Mouse (Mus musculus): ENCODE data around the gene Ntm. TPM values are rescaled to one million over a fixed set of nuclear protein-coding genes. Genes with fewer than 3 reads are reported as not detected.

Ntm gene
- polyA plus RNA-seq, 1 experiment from 2014 or later: 26.5 TPM

DNA sequence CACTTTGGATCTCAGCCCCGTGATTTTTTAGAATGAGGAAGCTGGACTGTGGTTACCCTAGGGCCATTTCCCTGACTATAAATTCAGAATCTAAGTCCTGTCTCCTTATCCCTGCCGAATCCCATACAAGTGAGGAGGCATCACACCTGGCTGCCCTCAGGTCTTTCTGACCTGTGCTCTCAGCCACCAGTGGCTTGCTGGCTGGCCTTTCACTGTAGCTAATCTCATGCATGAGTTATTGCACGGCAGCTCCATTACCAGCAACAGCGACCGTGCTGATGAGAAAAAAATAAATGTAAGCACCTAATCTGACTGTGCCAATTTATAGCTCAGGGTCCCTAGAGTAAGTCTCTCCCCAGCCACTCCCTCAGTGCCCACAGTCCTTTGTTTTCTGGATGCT is 81.3 kb downstream of the Ntm start:
- Histone ChIP-seq H3K4me1 (replicated peaks) (no peaks in the 10 kb centered on the region), H3K9me3 (replicated peaks) (no peaks in the 10 kb centered on the region), H3K27me3 (no peaks in the 10 kb centered on the region), H3K27ac (no peak overlapping the region), H3K4me3 (no peak overlapping the region), H3K36me3 (no peaks in the 10 kb centered on the region), H3K9ac (no peak overlapping the region), H3K4me2 (no peak overlapping the region)
- 68% methylated on average over 5 of the region's 5 CpGs for WGBS
- no peak for ATAC-seq (replicated peaks; ENCODE audit: insufficient number of reproducible peaks, insufficient read depth, low FRiP score, low read depth)

DNA sequence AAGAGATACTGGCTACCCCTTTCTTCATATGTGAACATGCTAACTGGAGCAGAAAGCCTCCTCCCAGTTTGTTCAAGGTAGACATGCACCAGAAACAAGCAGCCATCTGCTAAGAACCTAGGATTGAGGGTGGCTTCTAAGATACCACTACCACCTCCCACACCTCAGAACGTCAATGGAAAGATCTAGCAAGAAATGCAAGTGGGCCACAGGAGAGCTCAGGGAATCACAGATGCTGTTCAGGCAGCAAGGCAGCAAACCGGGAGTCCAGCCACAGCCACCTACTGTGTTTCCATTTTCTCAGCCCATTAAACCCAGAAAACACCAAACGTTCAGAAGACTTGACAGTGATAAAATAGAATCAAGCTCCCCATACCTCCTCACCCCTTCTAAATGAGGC is 85.4 kb downstream of the Ntm start:
- no peak overlapping the region for H3K27ac ChIP-seq
- no peaks in the 10 kb centered on the region for H3K9me3 ChIP-seq (replicated peaks)
- no peak overlapping the region for H3K4me3 ChIP-seq
- WGBS: 59% methylated on average over 3 of the region's 3 CpGs
- ATAC-seq (replicated peaks; ENCODE audit: insufficient number of reproducible peaks, insufficient read depth, low FRiP score, low read depth): no peak
- no peak overlapping the region for H3K9ac ChIP-seq
- H3K4me1 ChIP-seq (replicated peaks): no peaks in the 10 kb centered on the region
- H3K36me3 ChIP-seq: no peaks in the 10 kb centered on the region
- no peaks in the 10 kb centered on the region for H3K27me3 ChIP-seq
- no peak overlapping the region for H3K4me2 ChIP-seq

DNA sequence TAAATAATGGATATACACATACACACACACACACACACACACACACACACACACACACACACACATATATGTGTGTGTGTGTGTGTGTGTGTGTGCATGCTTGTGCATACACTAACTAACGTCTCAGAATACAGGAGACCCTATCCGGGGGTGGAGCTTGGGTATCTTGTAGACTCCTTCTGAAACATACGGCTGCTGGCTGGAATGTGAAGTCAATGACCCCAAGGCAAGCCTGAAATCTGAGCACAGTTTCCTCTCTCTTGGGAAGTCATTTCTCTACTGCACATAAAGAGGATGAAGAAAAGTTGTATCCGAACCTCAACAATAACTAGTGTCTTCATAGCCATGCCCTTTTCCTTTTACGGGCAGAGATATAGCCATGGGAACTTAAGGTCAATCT is 95.2 kb downstream of the Ntm start:
- 59% methylated on average over 5 of the region's 5 CpGs for WGBS

DNA sequence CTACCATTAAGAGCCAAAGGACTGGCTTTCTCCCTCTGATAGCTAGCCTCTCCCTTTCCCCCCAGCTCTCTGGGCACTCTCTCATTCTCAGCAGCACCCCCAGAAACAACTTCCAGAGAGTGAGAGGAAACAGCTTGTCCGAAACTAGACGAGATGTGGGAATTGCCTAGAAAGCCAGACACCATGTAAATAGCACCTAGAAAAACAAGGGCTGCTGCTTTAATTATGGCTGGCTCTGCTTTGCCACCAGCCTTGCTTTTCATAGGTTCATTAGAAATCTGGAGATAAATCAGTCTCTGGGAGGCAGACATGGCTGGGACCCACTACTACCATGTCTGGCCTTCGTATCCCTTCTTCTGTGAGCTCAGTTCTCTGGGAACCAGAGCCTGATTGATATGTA is 96.1 kb downstream of the Ntm start:
- Histone ChIP-seq H3K9me3 (replicated peaks) (no peaks in the 10 kb centered on the region), H3K4me3 (no peak overlapping the region), H3K4me2 (no peak overlapping the region), H3K4me1 (replicated peaks) (no peaks in the 10 kb centered on the region), H3K36me3 (no peaks in the 10 kb centered on the region), H3K27me3 (no peaks in the 10 kb centered on the region), H3K9ac (no peak overlapping the region), H3K27ac (no peak overlapping the region)
- 43% methylated on average over 3 of the region's 3 CpGs for WGBS
- no peak for ATAC-seq (replicated peaks; ENCODE audit: insufficient number of reproducible peaks, insufficient read depth, low FRiP score, low read depth)

More for the DNA sequence above, 95.2 kb downstream of the Ntm start:
- Histone ChIP-seq H3K27me3 (no peaks in the 10 kb centered on the region), H3K36me3 (no peaks in the 10 kb centered on the region), H3K4me1 (replicated peaks) (no peaks in the 10 kb centered on the region), H3K27ac (no peak overlapping the region), H3K9ac (no peak overlapping the region), H3K4me3 (no peak overlapping the region), H3K4me2 (no peak overlapping the region), H3K9me3 (replicated peaks) (no peaks in the 10 kb centered on the region)
- no peak for ATAC-seq (replicated peaks; ENCODE audit: insufficient number of reproducible peaks, insufficient read depth, low FRiP score, low read depth)

- WGBS: 75% methylated on average over 4 of the region's 4 CpGs
- no peaks in the 10 kb centered on the region for H3K36me3 ChIP-seq
Observed at GRCm38 (mm10) chr9:29866101-29866500, 96.8 kb downstream of the Ntm start.

GRCm38 (mm10) chr9:29865502-29865901 is 97.4 kb downstream of the Ntm start:
- no peak overlapping the region for H3K9ac ChIP-seq
- 59% methylated on average over 8 of the region's 8 CpGs for WGBS
- no peak overlapping the region for H3K4me3 ChIP-seq
- no peaks in the 10 kb centered on the region for H3K9me3 ChIP-seq (replicated peaks)
- no peaks in the 10 kb centered on the region for H3K4me1 ChIP-seq (replicated peaks)
- no peak overlapping the region for H3K27ac ChIP-seq
- no peaks in the 10 kb centered on the region for H3K27me3 ChIP-seq
- no peak for ATAC-seq (replicated peaks; ENCODE audit: insufficient number of reproducible peaks, insufficient read depth, low FRiP score, low read depth)
- no peak overlapping the region for H3K4me2 ChIP-seq
- no peaks in the 10 kb centered on the region for H3K36me3 ChIP-seq

More at GRCm38 (mm10) chr9:29866101-29866500, 96.8 kb downstream of the Ntm start:
- Histone ChIP-seq H3K27me3 (no peaks in the 10 kb centered on the region), H3K4me1 (replicated peaks) (no peaks in the 10 kb centered on the region), H3K4me3 (no peak overlapping the region), H3K9ac (no peak overlapping the region), H3K9me3 (replicated peaks) (no peaks in the 10 kb centered on the region), H3K4me2 (no peak overlapping the region), H3K27ac (no peak overlapping the region)
- ATAC-seq (replicated peaks; ENCODE audit: insufficient number of reproducible peaks, insufficient read depth, low FRiP score, low read depth): no peak

DNA sequence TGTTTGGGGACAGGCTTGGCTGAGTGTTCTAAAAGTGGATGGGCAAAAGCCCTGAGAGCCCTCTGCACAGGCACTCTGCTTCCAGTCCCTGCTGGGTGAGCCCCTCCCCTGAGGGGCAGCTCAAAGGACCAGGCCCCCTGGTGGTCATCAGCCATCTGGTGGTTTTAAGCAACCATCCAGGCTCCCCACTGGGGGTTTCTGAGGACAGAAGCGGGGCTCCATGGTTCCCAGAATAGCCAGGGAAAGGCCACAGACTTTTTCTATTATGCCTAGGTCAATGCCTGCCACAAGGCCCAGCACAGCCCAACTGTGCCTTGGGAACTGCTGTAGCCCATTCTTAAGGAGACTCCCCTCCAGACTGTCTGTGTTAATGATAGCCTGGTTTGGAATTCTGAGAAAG is 98.1 kb downstream of the Ntm start:
- Histone ChIP-seq H3K9me3 (replicated peaks) (no peaks in the 10 kb centered on the region), H3K4me2 (no peak overlapping the region), H3K4me1 (replicated peaks) (no peaks in the 10 kb centered on the region), H3K4me3 (no peak overlapping the region), H3K27ac (no peak overlapping the region), H3K36me3 (no peaks in the 10 kb centered on the region), H3K9ac (no peak overlapping the region), H3K27me3 (no peaks in the 10 kb centered on the region)
- 26% methylated on average over 1 of the region's 1 CpGs for WGBS
- ATAC-seq (replicated peaks; ENCODE audit: insufficient number of reproducible peaks, insufficient read depth, low FRiP score, low read depth): no peak

- ATAC-seq (replicated peaks; ENCODE audit: insufficient number of reproducible peaks, insufficient read depth, low FRiP score, low read depth): no peak
- WGBS: 52% methylated on average over 5 of the region's 5 CpGs
Observed at GRCm38 (mm10) chr9:29862408-29862807, 100.5 kb downstream of the Ntm start.

GRCm38 (mm10) chr9:29859256-29860048 is 103.5 kb downstream of the Ntm start:
- Histone ChIP-seq H3K36me3 (no peaks in the 10 kb centered on the region), H3K9me3 (replicated peaks) (no peaks in the 10 kb centered on the region), H3K4me2 (no peak overlapping the region), H3K4me3 (no peak overlapping the region), H3K27ac (no peak overlapping the region), H3K27me3 (no peaks in the 10 kb centered on the region), H3K4me1 (replicated peaks) (no peaks in the 10 kb centered on the region), H3K9ac (no peak overlapping the region)
- 81% methylated on average over 6 of the region's 6 CpGs for WGBS
- ATAC-seq (replicated peaks; ENCODE audit: insufficient number of reproducible peaks, insufficient read depth, low FRiP score, low read depth): no peak

More at GRCm38 (mm10) chr9:29862408-29862807, 100.5 kb downstream of the Ntm start:
- H3K9ac ChIP-seq: no peak overlapping the region
- no peaks in the 10 kb centered on the region for H3K36me3 ChIP-seq
- no peak overlapping the region for H3K27ac ChIP-seq
- H3K4me1 ChIP-seq (replicated peaks): no peaks in the 10 kb centered on the region
- H3K4me2 ChIP-seq: no peak overlapping the region
- no peaks in the 10 kb centered on the region for H3K27me3 ChIP-seq
- no peaks in the 10 kb centered on the region for H3K9me3 ChIP-seq (replicated peaks)
- H3K4me3 ChIP-seq: no peak overlapping the region

DNA sequence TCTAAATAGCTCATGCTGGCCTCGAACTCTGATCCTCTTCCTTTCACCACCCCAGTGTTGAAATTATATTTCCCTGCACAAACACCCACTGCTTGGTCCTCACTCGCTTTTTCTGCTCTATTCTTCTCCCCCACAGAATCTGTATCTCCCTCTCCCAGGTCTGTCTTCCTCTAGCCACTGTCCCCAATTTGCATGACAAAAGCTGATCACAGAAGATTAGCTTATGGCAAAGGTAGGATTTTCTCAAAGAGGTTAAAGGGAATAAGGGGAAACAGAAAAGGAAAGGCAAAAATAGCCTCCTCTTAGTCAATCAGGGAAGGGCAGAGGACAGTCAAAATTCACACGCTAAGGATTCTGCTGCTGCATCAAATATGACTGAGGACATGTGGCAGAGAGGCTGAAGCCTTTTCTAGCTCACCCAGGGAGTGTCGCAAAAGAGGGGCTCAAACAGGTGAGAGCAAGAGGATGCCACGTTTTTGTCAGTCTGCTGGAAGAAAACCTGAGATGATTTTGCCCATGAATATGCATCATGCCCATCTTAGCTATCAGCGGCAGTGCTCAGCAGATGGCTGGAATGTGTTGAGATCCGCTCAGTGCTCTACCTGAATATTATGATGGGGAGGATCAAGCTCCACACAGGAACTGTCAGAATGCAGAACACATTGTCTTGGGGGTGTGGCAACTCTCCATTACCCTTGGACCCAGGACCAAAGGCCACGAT is 114.0 kb downstream of the Ntm start:
- H3K9me3 ChIP-seq (replicated peaks): no peaks in the 10 kb centered on the region
- ATAC-seq (replicated peaks; ENCODE audit: insufficient number of reproducible peaks, insufficient read depth, low FRiP score, low read depth): no peak
- no peak overlapping the region for H3K27ac ChIP-seq
- H3K36me3 ChIP-seq: no peaks in the 10 kb centered on the region
- H3K4me2 ChIP-seq: no peak overlapping the region
- no peak overlapping the region for H3K4me3 ChIP-seq
- no peaks in the 10 kb centered on the region for H3K4me1 ChIP-seq (replicated peaks)
- peaks cover 5% of the 10 kb centered on the region; the same call in 1 of the 2 replicates for H3K27me3 ChIP-seq
- H3K9ac ChIP-seq: no peak overlapping the region
- 46% methylated on average over 8 of the region's 8 CpGs for WGBS

- H3K27ac ChIP-seq: no peak overlapping the region
- H3K27me3 ChIP-seq: no peaks in the 10 kb centered on the region
- H3K4me1 ChIP-seq (replicated peaks): no peaks in the 10 kb centered on the region
- no peaks in the 10 kb centered on the region for H3K36me3 ChIP-seq
- H3K9me3 ChIP-seq (replicated peaks): no peaks in the 10 kb centered on the region
- 82% methylated on average over 6 of the region's 6 CpGs for WGBS
- H3K9ac ChIP-seq: no peak overlapping the region
- no peak for ATAC-seq (replicated peaks; ENCODE audit: insufficient number of reproducible peaks, insufficient read depth, low FRiP score, low read depth)
- no peak overlapping the region for H3K4me2 ChIP-seq
- no peak overlapping the region for H3K4me3 ChIP-seq
Observed at GRCm38 (mm10) chr9:29837344-29837743, 125.6 kb downstream of the Ntm start.

DNA sequence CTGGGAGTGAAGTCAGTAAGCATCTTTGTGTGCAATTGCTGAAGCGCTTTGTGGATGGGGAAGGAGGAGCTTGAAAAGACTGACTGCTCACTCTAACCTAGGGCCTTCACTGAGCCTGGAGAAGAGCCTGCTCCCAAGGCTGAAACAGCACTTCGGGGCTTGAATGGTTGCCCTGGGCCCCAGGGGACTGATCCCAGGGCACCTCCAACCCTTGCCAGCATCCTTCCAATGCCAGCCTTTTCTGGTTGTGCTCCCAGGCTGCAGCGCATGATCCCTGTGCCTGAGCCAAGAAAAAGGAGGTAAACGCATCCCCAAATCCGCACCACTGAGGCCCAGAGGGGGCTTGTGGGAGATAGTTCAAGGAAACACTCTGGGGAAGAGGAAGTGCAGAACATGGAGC is 128.0 kb downstream of the Ntm start:
- Histone ChIP-seq H3K27me3 (no peaks in the 10 kb centered on the region), H3K27ac (no peak overlapping the region), H3K9me3 (replicated peaks) (no peaks in the 10 kb centered on the region), H3K4me3 (no peak overlapping the region), H3K9ac (no peak overlapping the region), H3K4me1 (replicated peaks) (no peaks in the 10 kb centered on the region), H3K36me3 (no peaks in the 10 kb centered on the region), H3K4me2 (no peak overlapping the region)
- WGBS: 81% methylated on average over 5 of the region's 5 CpGs
- no peak for ATAC-seq (replicated peaks; ENCODE audit: insufficient number of reproducible peaks, insufficient read depth, low FRiP score, low read depth)

Data from heart, embryonic 15.5 days (tissue).